Mouse (Mus musculus): Measurements from ENCODE around the gene Sez6l.

Gene Sez6l

GRCm38 (mm10) chr5:112584155-112584769 is 7.3 kb upstream of the Sez6l start:
- DNase-seq, result no peak

DNA sequence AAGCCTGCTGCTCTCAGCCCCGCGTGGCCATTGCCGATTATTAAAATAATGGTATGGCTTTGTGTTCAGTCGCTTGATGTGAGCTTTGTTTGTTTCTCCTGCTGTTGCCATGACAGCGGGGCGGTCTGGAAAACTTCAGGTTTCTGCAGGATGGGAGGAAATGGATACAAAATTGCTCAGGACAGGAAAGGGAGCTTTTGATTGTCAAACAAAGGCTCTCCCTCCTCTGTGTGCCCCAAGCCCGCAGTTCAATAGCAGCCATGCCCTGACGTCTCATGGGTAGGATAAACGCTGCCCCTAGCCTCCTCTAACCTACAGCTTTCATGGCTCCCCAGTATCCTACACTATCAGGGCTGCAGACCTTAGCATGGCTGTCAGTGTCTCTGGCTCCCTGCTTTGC is 6.3 kb upstream of the Sez6l start:
- peak; percentile 53 for DNase-seq

- no peak for DNase-seq
These were observed 765 bp upstream of the Sez6l start for GRCm38 (mm10) chr5:112577750-112578149.

DNA sequence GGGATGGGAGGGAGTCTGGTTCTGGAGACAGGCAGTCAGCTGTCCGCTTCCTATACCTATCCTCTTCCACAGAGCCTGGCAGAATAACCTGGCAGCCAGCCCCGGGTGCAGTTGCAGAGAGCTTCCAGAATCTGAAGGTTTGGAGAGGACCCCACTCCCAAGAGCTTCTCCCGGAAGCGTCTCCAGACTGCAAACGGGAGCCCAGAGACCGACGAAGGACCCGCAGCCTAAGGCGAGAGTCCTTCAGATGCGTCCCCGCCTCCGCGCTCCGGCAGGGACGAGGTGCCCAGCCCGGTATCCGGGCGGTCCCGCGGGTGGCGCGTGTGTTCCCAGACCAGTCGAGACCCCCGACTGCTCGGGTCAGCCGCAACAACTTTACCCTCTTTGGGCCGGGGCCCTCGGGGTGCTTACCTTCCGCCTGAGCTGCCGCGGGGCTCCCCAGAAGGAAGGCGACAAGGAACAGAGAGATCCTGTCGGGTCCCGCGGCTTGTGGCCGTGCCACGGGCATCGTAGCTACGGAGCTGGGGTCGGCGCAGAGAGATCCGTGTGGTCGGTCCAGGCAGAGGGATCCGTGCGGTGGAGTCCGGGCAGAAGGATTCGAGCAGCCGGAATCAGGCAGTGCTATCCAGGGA is 508 bp downstream of the Sez6l start:
- DNase-seq, result peak; percentile 41

- peak; percentile 62 for DNase-seq
These were observed 1.7 kb downstream of the Sez6l start for GRCm38 (mm10) chr5:112575151-112575915.

DNA sequence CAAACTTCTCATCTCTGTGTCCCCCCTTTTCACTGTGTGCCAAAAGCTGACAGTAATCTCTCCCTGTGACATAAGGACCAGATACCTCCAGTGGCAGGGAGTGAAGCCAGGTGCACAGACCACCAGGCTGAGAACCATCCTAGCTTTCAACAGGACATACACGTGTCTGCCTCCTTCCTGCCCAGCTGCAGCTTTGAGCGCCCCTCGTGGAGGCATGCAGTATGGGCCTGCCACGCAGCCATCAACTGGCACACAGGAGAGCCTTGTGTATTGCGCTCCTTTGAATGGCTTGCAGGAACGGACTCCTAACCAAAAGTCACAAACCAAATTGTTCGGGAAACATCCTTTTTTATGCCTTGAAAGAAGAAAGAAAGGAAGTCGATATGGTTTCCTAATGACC is 3.1 kb downstream of the Sez6l start:
- DNase-seq, result peak; percentile 75

DNA sequence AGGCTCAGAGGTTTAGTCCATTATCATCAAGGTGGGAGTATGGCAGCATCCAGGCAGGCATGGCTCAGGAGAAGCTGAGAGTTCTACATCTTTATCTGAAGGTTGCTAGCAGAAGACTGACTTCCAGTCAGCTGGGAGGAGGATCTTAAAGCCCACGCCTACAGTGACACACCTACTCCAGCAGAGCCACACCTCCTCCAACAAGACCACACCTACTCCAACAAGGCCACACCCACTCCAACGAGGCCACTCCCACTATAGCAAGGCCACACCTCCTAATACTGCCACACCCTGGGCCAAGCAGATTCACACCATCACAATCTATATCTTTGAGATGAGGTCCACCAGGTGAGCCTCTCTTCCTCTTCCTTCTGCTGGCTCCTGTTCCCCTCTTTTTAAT is 4.8 kb downstream of the Sez6l start:
- no peak for DNase-seq

GRCm38 (mm10) chr5:112565489-112565888 is 11.5 kb downstream of the Sez6l start:
- no peak for DNase-seq

DNA sequence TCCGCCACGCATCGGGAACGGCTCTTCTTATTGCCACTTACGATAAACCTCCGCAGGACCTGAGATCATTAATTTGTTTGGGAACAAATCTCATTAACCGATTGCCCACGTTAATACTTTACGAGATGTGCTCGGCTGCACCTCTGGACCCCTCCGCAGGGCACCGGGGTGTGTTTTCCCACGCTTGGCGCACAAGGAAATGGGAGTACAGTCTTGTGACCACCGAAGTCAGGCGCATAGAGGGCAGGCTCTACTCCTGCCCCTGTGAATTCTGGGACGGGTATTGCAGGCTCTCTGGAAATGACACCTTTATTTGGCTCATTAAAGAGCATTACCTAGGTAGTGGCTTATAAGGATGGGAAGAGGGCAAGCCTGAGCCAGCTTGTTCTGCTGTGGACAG is 11.9 kb downstream of the Sez6l start:
- no peak for DNase-seq

DNA sequence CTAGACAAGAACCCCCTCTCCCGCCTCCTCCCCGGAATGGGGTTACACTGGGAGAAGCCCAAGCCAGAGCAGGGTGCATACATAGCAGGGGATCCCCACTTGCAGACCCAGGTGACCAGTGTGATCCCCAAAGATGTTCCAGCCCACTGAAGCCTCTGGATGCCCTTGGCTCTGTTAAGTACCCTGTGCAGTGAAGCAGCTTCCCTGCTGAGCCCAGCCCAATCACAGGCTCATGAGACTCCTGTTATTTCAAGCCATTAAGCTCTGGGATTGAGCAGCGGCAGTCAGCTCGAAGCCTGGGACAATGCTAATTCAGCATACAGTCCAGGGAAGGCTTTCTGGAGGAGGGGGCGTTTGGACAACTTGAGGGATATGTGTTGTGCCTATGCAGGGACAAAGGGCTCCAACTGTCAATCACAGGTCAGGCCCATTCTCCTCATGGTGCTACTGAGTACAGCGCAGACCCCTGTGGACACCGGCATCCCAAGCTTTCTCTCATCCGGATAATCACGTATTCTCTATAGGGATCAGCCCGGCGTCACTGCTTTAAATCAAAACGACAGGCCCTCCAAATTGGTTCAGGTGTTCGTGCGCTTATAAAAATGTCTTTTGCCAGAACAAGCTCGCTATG is 16.0 kb downstream of the Sez6l start:
- DNase-seq, result peak; percentile 37

GRCm38 (mm10) chr5:112560139-112560538 is 16.8 kb downstream of the Sez6l start:
- DNase-seq, result no peak

- no peak for DNase-seq
These were observed 19.6 kb downstream of the Sez6l start for GRCm38 (mm10) chr5:112557396-112557795.

GRCm38 (mm10) chr5:112556640-112557039 is 20.3 kb downstream of the Sez6l start:
- DNase-seq, result no peak

DNA sequence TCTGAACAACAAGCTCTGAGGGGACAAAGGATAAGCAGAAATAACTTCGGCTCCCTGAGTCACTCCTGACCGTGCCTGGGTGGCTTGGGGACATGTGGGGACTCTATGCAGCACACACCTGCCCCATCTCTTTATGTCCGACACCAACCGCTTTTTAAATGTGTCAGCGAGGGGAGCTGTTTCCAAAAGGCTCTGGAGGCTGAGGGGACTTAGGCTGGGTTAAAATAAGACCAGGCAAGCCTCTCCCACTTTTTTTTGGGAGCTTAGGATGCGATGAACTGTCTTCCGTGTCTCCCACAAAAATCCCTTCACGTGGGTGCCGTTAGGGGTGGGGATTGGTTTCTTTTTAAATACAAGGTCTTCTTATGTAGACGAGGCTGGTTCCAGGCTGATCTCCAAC is 22.5 kb downstream of the Sez6l start:
- DNase-seq, result no peak

- no peak for DNase-seq
These were observed 24.2 kb downstream of the Sez6l start for GRCm38 (mm10) chr5:112552786-112553185.

DNA sequence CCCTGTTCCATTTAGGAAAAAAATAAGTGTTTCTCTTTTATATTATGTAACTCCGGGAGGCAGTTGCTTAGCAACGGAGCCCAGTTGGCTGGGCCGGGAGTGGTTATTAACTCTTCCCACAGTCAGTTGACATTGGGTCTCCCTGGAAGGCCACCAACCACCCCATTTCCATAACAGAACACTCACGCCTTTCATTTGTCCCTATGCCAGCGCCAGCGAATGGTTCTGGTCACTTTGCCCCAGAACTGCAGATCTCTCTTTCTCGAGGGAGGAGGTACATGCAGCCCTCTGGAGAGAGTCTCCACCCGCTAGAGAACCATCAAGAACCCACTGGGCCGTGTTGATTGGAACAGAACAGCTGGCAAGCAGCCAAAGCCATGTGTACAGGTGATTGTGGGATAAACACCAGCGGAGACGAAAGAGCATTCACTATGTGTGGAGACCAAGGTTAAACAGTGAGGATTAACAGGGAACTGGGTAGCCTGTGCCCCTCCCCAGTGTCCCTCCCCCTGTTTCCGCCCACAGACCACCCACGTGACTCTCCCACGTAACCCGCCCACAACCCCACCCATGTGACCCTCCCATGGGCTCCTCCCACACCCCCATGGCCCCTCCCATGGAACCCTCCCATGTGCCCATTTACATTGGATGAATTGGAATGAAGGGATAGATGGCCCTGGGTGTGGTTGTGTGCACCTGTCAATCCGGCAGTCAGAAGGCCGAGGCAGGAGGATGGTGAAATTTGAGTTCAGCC is 24.8 kb downstream of the Sez6l start:
- DNase-seq, result peak; percentile 49

DNA sequence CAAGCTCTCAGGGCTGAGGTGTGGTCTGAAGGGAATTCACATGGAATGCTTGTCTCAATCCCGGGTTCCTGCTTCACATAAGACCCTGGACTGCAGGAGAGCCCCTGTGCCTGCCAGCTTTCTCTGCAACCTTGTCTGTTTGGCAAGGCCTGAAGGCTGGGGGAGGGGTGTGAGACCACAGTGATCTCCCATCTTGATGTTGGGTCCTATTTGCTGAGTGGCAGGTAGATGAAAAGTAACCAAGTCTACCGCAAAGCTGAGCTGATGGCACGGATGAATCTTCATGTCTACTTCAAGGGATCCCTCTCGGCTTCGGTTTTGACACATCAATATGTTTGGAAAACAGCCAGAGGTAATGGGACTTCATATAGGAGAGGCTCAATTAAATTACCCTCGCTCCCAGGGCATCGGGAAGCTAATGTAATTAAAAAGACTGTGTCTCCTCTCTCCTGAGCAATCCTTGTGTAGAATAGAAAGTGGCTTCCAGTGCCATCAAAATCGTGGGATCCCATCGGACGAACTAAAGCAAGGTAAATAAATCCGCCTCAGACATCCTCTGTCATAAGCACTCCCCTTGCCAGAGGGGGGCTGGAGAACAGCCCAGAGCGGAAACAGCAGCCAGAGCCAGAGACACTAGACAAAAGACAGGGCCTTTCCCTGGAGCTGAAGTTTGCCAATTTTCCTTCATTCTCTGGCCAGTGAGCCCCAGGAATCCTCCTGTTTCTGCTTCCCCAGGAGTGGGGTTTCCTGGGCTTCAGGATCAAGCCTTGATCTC is 28.0 kb downstream of the Sez6l start:
- no peak for DNase-seq

DNA sequence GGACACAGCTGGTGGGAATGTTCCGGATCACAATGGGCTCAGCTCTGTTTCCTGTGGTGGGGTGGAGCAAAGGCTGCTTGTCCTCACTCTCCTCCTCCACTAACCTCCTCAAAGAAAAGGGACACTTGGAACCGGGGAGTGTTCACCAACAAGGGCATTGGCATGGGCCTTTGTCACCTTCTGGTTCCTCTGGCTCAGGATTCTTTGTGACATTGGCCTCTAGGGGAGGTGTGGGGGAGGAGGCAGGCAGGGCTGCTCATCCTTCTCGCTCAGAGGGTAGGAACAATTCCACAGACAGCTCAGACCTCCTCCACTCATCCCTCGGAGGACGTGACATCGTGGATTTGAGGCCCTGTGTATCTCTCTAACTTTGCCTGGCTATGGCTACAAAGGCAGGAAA is 30.2 kb downstream of the Sez6l start:
- DNase-seq, result no peak

- DNase-seq, result no peak
These were observed 38.7 kb downstream of the Sez6l start for GRCm38 (mm10) chr5:112538295-112538694.

DNA sequence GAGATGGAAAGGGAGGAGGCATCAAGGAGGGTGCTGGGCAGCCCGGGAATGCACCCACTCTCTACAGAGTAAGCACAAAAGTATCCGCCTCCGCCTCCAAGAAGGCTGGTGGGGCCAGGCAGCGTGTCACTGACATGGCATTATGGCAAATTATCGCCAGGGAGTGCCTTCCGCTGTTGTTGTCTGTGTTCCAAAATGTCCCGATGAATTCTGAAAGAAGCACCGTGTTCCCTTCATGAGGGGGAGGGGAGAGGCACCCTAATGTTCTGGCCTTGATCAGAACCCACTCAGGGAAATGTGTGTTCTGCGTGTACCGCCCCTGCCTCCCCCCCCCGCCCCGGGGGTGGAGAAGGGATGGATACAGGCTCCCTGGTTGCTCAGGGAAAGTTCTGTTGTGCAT is 41.1 kb downstream of the Sez6l start:
- no peak for DNase-seq

DNA sequence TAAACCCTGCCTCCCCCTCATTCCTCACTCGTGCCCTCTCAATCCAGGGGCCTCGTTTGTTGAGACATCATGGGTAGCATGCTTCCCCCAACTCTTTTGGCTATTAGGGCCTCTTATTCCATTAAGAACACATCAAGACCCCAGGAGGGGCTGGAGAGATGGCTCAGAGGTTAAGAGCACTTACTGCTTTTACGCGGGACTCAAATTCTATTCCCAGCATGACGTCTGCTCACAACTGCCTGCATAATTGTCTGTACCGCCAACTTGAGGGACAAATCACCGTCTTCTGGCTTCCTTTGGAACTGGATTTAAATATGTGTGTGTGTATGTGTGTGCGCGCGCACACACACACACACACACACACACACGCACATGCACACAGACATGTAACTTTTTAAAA is 42.8 kb downstream of the Sez6l start:
- DNase-seq, result peak; percentile 37

Data from embryo, embryonic 11 days (tissue).